Mouse (Mus musculus) ES-Bruce4 (cell line): Measurements from ENCODE around the gene Bmp2k.

Source experiments
- CTCF ChIP-seq: IDR thresholded peaks from one replicate; pipeline ENCODE4 v1.8.1; 2011; ENCODE audit warnings: low read depth, low read length
- POLR2A ChIP-seq: IDR thresholded peaks from one replicate; pipeline ENCODE4 v1.8.1; 2011; ENCODE audit warnings: low read length; ENCODE audit not compliant: insufficient read depth

DNA sequence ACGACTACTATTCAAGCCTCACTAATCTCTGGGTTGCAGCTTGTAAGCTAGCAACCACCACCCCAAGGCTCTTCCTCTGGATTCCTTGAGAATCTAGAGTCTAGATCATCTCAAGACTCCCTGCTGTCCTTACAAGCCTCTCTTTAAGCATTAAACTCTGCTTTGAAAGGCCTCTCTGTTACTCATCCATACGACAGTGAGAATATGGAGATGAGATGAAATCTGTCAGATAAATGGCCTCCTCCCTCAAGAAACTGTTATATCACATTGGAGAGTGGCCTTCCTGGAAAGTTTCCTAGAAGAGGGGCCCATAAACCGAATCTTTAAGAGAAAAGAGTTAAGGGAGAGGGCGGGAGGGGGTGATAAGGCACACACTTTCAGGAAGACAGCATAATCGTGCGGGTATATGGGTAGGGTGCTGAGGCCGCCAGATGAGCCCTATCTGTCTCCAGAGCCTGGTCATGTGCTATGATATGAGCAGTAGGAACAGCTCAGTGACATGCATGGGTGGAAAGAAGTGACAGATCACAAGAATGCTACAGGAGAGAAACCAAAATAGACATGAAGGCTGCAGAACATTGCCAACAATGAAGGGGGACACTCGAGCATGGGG lies 45.9 kb upstream of the Bmp2k start:
- TF ChIP-seq POLR2A (no peak), CTCF (no peak)
